Mouse (Mus musculus) stomach, postnatal 0 days (tissue): ENCODE data around the gene Enthd1.

Experiments
- CTCF ChIP-seq: IDR thresholded peaks from 2 replicates; pipeline ENCODE4 v1.5.1; 2016; ENCODE audit warnings: antibody characterized with exemption, low read depth, mild to moderate bottlenecking, moderate library complexity
- EP300 ChIP-seq: optimal IDR thresholded peaks from 2 replicates; pipeline ENCODE3; 2016; ENCODE audit warnings: antibody characterized with exemption

GRCm38 (mm10) chr15:80491505-80491904 lies 73.5 kb downstream of the Enthd1 start:
- peak; percentile 23; the same call in 1 of the 2 replicates for TF ChIP-seq CTCF
- TF ChIP-seq EP300: no peak
